Comparison of ENCODE assay signal across 8 mouse cellular contexts in the genomic region with DNA sequence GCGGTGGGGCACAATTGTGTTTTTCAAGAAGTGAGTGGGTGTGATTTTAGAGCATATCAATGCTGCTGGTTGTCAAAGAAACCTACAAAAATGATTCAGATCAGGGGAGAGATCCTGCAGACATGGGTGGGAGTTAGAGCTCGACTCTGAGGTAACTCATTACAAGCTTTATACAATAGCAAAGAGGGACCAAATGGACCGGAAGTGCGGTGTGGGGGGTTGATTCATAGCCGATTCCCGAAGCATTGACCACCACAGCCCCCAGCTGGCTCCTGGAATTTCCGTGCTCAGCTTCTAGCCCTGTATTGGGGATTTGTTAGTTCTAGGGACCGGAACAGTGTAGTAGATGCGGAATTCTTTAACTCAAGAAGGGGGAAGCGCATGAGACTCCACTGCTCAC. TPM values are rescaled to one million over a fixed set of nuclear protein-coding genes. Genes with fewer than 3 reads are reported as not detected.
DNase-seq lines count a peak whose midpoint lies in the region; ATAC-seq and TF ChIP-seq lines count a peak whose summit lies in the region.

No protein-coding gene starts in this region.

- 72% methylated on average over 10 of the region's 10 CpGs for WGBS in lung, postnatal 0 days
- WGBS in intestine, embryonic 14.5 days, result 69% methylated on average over 10 of the region's 10 CpGs
- WGBS in neural tube, embryonic 13.5 days, result 66% methylated on average over 10 of the region's 10 CpGs

- H3K9ac ChIP-seq in lung, postnatal 0 days (replicated peaks; ENCODE audit: low read depth), result no peak overlapping the region
- H3K9ac ChIP-seq in intestine, embryonic 14.5 days (ENCODE audit: low read length), result peak overlapping the region; percentile 25; the same call in 1 of the 2 replicates
- peak overlapping the region; percentile 49 for H3K9ac ChIP-seq in neural tube, embryonic 13.5 days

- ATAC-seq in lung, postnatal 0 days, result no peak
- no peak for ATAC-seq in intestine, embryonic 14.5 days (replicated peaks; ENCODE audit: low FRiP score, low TSS enrichment, low read depth)
- no peak for ATAC-seq in neural tube, embryonic 13.5 days (ENCODE audit: low read depth)

- no peak overlapping the region for H3K4me3 ChIP-seq in lung, postnatal 0 days (ENCODE audit: low read depth, low read length)
- H3K4me3 ChIP-seq in intestine, embryonic 14.5 days (ENCODE audit: low read depth, low read length), result peak overlapping the region; percentile 92
- peak overlapping the region; percentile 86; the same call in 1 of the 2 replicates for H3K4me3 ChIP-seq in neural tube, embryonic 13.5 days

- H3K9me3 ChIP-seq in lung, postnatal 0 days (ENCODE audit: low read length), result no peaks in the 10 kb centered on the region
- no peaks in the 10 kb centered on the region for H3K9me3 ChIP-seq in intestine, embryonic 14.5 days (ENCODE audit: control insufficient read depth, low read length)
- no peaks in the 10 kb centered on the region for H3K9me3 ChIP-seq in neural tube, embryonic 13.5 days

- no peak for TF ChIP-seq CTCF in lung, postnatal 0 days (IDR thresholded peaks at IDR 0.05)

- peaks cover 9% of the 10 kb centered on the region; the same call in 1 of the 2 replicates for H3K4me1 ChIP-seq in lung, postnatal 0 days (ENCODE audit: insufficient read depth, low read depth, low read length)
- peaks cover 23% of the 10 kb centered on the region for H3K4me1 ChIP-seq in intestine, embryonic 14.5 days (replicated peaks; ENCODE audit: control insufficient read depth, insufficient read depth, low read length)
- peaks cover 62% of the 10 kb centered on the region for H3K4me1 ChIP-seq in neural tube, embryonic 13.5 days (replicated peaks)

- TF ChIP-seq EP300 in lung, postnatal 0 days (IDR thresholded peaks at IDR 0.05), result no peak

- H3K36me3 ChIP-seq in lung, postnatal 0 days (ENCODE audit: insufficient read depth, low read length), result peaks cover 12% of the 10 kb centered on the region; the same call in 1 of the 2 replicates
- peaks cover 16% of the 10 kb centered on the region for H3K36me3 ChIP-seq in intestine, embryonic 14.5 days (ENCODE audit: control insufficient read depth, insufficient read depth, low read length)
- H3K36me3 ChIP-seq in neural tube, embryonic 13.5 days, result peaks cover 14% of the 10 kb centered on the region

- H3K27me3 ChIP-seq in lung, postnatal 0 days (replicated peaks; ENCODE audit: insufficient read depth, low read length), result no peaks in the 10 kb centered on the region
- no peaks in the 10 kb centered on the region for H3K27me3 ChIP-seq in intestine, embryonic 14.5 days (replicated peaks; ENCODE audit: control insufficient read depth, insufficient read depth, low read length)
- no peaks in the 10 kb centered on the region for H3K27me3 ChIP-seq in neural tube, embryonic 13.5 days

- DNase-seq in cerebellum, adult 9-11 months, result peak; percentile 51
- DNase-seq in cerebellum, postnatal 36 days, result no peak
- DNase-seq in lung, postnatal 0 days (ENCODE audit: low spot score), result no peak
- DNase-seq in lung, postnatal 4 days, result no peak
- DNase-seq in intestine, embryonic 14.5 days (ENCODE audit: low spot score), result no peak
- DNase-seq in right cerebral cortex, adult 2 months (ENCODE audit: low spot score in 2 of 2), result no peak
- no peak for DNase-seq in urinary bladder, postnatal 10 days (ENCODE audit: low spot score)

- peak overlapping the region; percentile 47; the same call in 1 of the 2 replicates for H3K4me2 ChIP-seq in lung, postnatal 0 days (replicated peaks; ENCODE audit: low read depth, low read length)
- H3K4me2 ChIP-seq in intestine, embryonic 14.5 days (ENCODE audit: low read length), result peak overlapping the region; percentile 61
- H3K4me2 ChIP-seq in neural tube, embryonic 13.5 days, result peak overlapping the region; percentile 57

- H3K27ac ChIP-seq in lung, postnatal 0 days (ENCODE audit: low read length), result peak overlapping the region; percentile 98
- peak overlapping the region; percentile 94; the same call in 1 of the 2 replicates for H3K27ac ChIP-seq in intestine, embryonic 14.5 days (ENCODE audit: low read depth)
- H3K27ac ChIP-seq in neural tube, embryonic 13.5 days (replicated peaks), result peak overlapping the region; percentile 85

RNA-seq across cellular contexts. Expression of gene Ube2b, which starts 0.8 kb away (rescaled TPM):
- polyA plus RNA-seq in lung, postnatal 0 days (2015; fragmentation: Nextera tagmentation; extraction: Ambion mirVana), result 276 and 280 TPM in 2 replicates
- polyA plus RNA-seq in intestine, embryonic 14.5 days (2014; fragmentation: Nextera tagmentation; extraction: Ambion mirVana), result 139 and 145 TPM in 2 replicates
- polyA plus RNA-seq in neural tube, embryonic 13.5 days (2015; fragmentation: Nextera tagmentation; extraction: Ambion mirVana), result 265 and 279 TPM in 2 replicates

RNA-seq across cellular contexts. Expression of gene Cdkl3, which starts 2.7 kb away (rescaled TPM):
- 6.1 and 6.4 TPM in 2 replicates for polyA plus RNA-seq in lung, postnatal 0 days (2015; fragmentation: Nextera tagmentation; extraction: Ambion mirVana)
- 5.3 and 6.2 TPM in 2 replicates for polyA plus RNA-seq in intestine, embryonic 14.5 days (2014; fragmentation: Nextera tagmentation; extraction: Ambion mirVana)
- 23.7 and 24.2 TPM in 2 replicates for polyA plus RNA-seq in neural tube, embryonic 13.5 days (2015; fragmentation: Nextera tagmentation; extraction: Ambion mirVana)

RNA-seq across cellular contexts. Expression of gene Cdkn2aipnl, which starts 33.9 kb away (rescaled TPM):
- 55.9 and 56.9 TPM in 2 replicates for polyA plus RNA-seq in lung, postnatal 0 days (2015; fragmentation: Nextera tagmentation; extraction: Ambion mirVana)
- polyA plus RNA-seq in intestine, embryonic 14.5 days (2014; fragmentation: Nextera tagmentation; extraction: Ambion mirVana), result 99.5 and 103 TPM in 2 replicates
- 115 and 116 TPM in 2 replicates for polyA plus RNA-seq in neural tube, embryonic 13.5 days (2015; fragmentation: Nextera tagmentation; extraction: Ambion mirVana)
